In the genomic region with DNA sequence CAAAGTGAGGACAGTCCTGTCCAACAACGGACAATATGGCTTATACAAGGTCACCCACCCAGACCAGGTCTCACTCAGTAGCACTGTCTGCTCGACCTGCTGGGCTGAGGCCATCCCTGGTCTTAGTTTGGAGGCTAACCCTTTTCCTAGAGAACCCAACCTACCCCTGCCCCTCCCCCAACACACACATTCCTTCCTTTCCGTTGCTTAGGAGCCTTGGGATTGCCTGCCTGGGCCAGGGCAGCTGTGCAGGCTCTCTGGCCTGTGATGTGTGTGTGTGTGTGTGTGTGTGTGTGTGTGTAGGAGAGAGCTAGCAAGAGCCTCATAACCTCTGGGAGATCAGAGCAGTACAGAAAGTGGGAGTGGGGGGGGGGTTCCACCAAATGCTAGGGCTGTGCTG, we compare ENCODE assay signal across 8 mouse cellular contexts. TPM values are rescaled to one million over a fixed set of nuclear protein-coding genes. Genes with fewer than 3 reads are reported as not detected.
DNase-seq lines count a peak whose midpoint lies in the region; ATAC-seq and TF ChIP-seq lines count a peak whose summit lies in the region.

No protein-coding gene starts in this region.

- no peak overlapping the region for H3K9ac ChIP-seq in forebrain, embryonic 13.5 days

- no peak for TF ChIP-seq POLR2A in myocyte (IDR thresholded peaks at IDR 0.05; ENCODE audit: insufficient read length, low read depth)

- H3K79me2 ChIP-seq in myocyte (ENCODE audit: control insufficient read depth, insufficient read depth), result no peaks in the 10 kb centered on the region

- H3K4me3 ChIP-seq in forebrain, embryonic 13.5 days, result no peak overlapping the region
- peak overlapping the region; percentile 54 for H3K4me3 ChIP-seq in myocyte

- no peak overlapping the region; the same call in 1 of the 2 replicates for H3K27ac ChIP-seq in forebrain, embryonic 13.5 days

- H3ac ChIP-seq in myocyte (ENCODE audit: control insufficient read depth, insufficient read length), result no peak overlapping the region

- H3K27me3 ChIP-seq in forebrain, embryonic 13.5 days, result peaks cover 24% of the 10 kb centered on the region
- no peaks in the 10 kb centered on the region for H3K27me3 ChIP-seq in myocyte (ENCODE audit: control insufficient read depth, insufficient read depth, insufficient read length)

- H3K4me2 ChIP-seq in forebrain, embryonic 13.5 days, result peak overlapping the region; percentile 92; the same call in 1 of the 2 replicates
- H3K4me2 ChIP-seq in myocyte (ENCODE audit: low read depth), result peak overlapping the region; percentile 90

- H3K36me3 ChIP-seq in forebrain, embryonic 13.5 days (ENCODE audit: poor library complexity, severe bottlenecking), result 0 out of 2 replicates have a peak, but pooled peaks cover 3% of the 10 kb centered on the region
- H3K36me3 ChIP-seq in myocyte (ENCODE audit: control insufficient read depth, insufficient read depth), result peaks cover 3% of the 10 kb centered on the region

- H3K4me1 ChIP-seq in forebrain, embryonic 13.5 days, result peaks cover 30% of the 10 kb centered on the region

- WGBS in forebrain, embryonic 13.5 days, result 29% methylated on average over 3 of the region's 3 CpGs

- no peaks in the 10 kb centered on the region for H3K9me3 ChIP-seq in forebrain, embryonic 13.5 days (replicated peaks)

- DNase-seq in kidney, adult 9 months, result peak; percentile 36
- no peak for DNase-seq in kidney, postnatal 14 days
- DNase-seq in kidney, postnatal 4 days, result peak; percentile 59 to 74
- no peak for DNase-seq in B cell, adult 2 months
- no peak for DNase-seq in urinary bladder, adult 18-20 months (ENCODE audit: low spot score in 2 of 2)
- no peak for DNase-seq in spleen, postnatal 10 days (ENCODE audit: low spot score in 2 of 2)

- no peak for ATAC-seq in forebrain, embryonic 13.5 days

TF ChIP-seq in myocyte, 11 proteins besides CTCF, POLR2A, EP300 and RAD21:
- TF ChIP-seq MYOG (IDR thresholded peaks at IDR 0.05; ENCODE audit: control insufficient read depth in 1 of 3, insufficient read depth in 1 of 3, insufficient read length in 2 of 3, low read depth in 2 of 3) (peak; percentile 60 to 88 (median 84)), USF1 (IDR thresholded peaks at IDR 0.05; ENCODE audit: low read depth) (no peak), TCF12 (IDR thresholded peaks at IDR 0.05; ENCODE audit: insufficient read depth, poor library complexity, severe bottlenecking) (peak; percentile 37), MAX (IDR thresholded peaks at IDR 0.05; ENCODE audit: low read depth) (no peak), REST (IDR thresholded peaks at IDR 0.05; ENCODE audit: insufficient read depth, insufficient read length) (no peak), E2F4 (IDR thresholded peaks at IDR 0.05; ENCODE audit: insufficient read depth) (no peak), MYOD1 (IDR thresholded peaks at IDR 0.05; ENCODE audit: control insufficient read depth in 1 of 3, insufficient read length in 2 of 3, low read depth in 2 of 3) (peak; percentile 46 to 66 (median 58)), SRF (IDR thresholded peaks at IDR 0.05; ENCODE audit: control insufficient read depth, insufficient read length, low read depth) (no peak), TCF3 (IDR thresholded peaks at IDR 0.05; ENCODE audit: insufficient read length, low read depth) (peak; percentile 22)

RNA-seq across cellular contexts. Expression of a gene that starts 2.1 kb away (rescaled TPM):
- polyA plus RNA-seq in forebrain, embryonic 13.5 days (2015; fragmentation: Nextera tagmentation; extraction: Ambion mirVana), result 7.7 and 8.4 TPM in 2 replicates
- 16.3 TPM for polyA plus RNA-seq in myocyte (2012; fragmentation: generic; extraction: Trizol)

RNA-seq across cellular contexts. Expression of a gene that starts 2.2 kb away (rescaled TPM):
- polyA plus RNA-seq in forebrain, embryonic 13.5 days (2015; fragmentation: Nextera tagmentation; extraction: Ambion mirVana), result 0.44 and 0.54 TPM in 2 replicates
- polyA plus RNA-seq in myocyte (2012; fragmentation: generic; extraction: Trizol), result 0.25 TPM

RNA-seq across cellular contexts. Expression of a gene that starts 12.9 kb away (rescaled TPM):
- 53.8 and 61.2 TPM in 2 replicates for polyA plus RNA-seq in forebrain, embryonic 13.5 days (2015; fragmentation: Nextera tagmentation; extraction: Ambion mirVana)
- 41.0 TPM for polyA plus RNA-seq in myocyte (2012; fragmentation: generic; extraction: Trizol)

RNA-seq across cellular contexts. Expression of a gene that starts 29.0 kb away (rescaled TPM):
- 123 and 141 TPM in 2 replicates for polyA plus RNA-seq in forebrain, embryonic 13.5 days (2015; fragmentation: Nextera tagmentation; extraction: Ambion mirVana)
- polyA plus RNA-seq in myocyte (2012; fragmentation: generic; extraction: Trizol), result 137 TPM

RNA-seq across cellular contexts. Expression of a gene that starts 40.1 kb away (rescaled TPM):
- polyA plus RNA-seq in forebrain, embryonic 13.5 days (2015; fragmentation: Nextera tagmentation; extraction: Ambion mirVana), result 105 and 119 TPM in 2 replicates
- 27.9 TPM for polyA plus RNA-seq in myocyte (2012; fragmentation: generic; extraction: Trizol)

Comparison
In these comparisons a context has a peak if more than half of its experiments do, and no peak if none do; other contexts are left out.
1. DNase-seq: peak in kidney, adult 9 months (single experiment) and kidney, postnatal 4 days (2 of 2); none in kidney, postnatal 14 days (single experiment), B cell, adult 2 months (0 of 2), urinary bladder, adult 18-20 months (0 of 2) and spleen, postnatal 10 days (0 of 2).